In genomic region chr3:136084066-136084465, GRCm38 (mm10) we compare ENCODE assay signal across 10 mouse cellular contexts.
DNase-seq lines count a peak whose midpoint lies in the region; ATAC-seq and TF ChIP-seq lines count a peak whose summit lies in the region.
"Had no signal": no experiment of that assay in that cellular context is flagged by ENCODE, and none has a peak within 500 bp of the region (broad histone marks: within the 10 kb centered on the region; RNA-seq: fewer than 3 reads in every experiment).

No protein-coding gene starts in this region.

- H3K9ac ChIP-seq in kidney, postnatal 0 days (ENCODE audit: low read depth, low read length): no peak overlapping the region
- H3K9ac ChIP-seq: liver, postnatal 0 days had no signal

- no peaks in the 10 kb centered on the region for H3K9me3 ChIP-seq in kidney, postnatal 0 days (replicated peaks; ENCODE audit: low read length)

- no peak for ATAC-seq in kidney, postnatal 0 days (replicated peaks; ENCODE audit: low FRiP score, low read depth)
- ATAC-seq: hindbrain, postnatal 0 days; liver, postnatal 0 days had no signal

- WGBS in kidney, postnatal 0 days: 30% methylated on average over 5 of the region's 5 CpGs
- WGBS in thymus, adult 2 months: 79% methylated on average over 5 of the region's 5 CpGs

- H3K4me2 ChIP-seq in kidney, postnatal 0 days (ENCODE audit: low read length): no peak overlapping the region

- no peaks in the 10 kb centered on the region for H3K4me1 ChIP-seq in kidney, postnatal 0 days (replicated peaks; ENCODE audit: insufficient read depth, low read length)
- H3K4me1 ChIP-seq in thymus, adult 2 months (replicated peaks; ENCODE audit: control insufficient read depth, insufficient read depth, low read length): 0 out of 2 replicates have a peak, but pooled peaks cover 2% of the 10 kb centered on the region

- H3K27ac ChIP-seq in kidney, postnatal 0 days: no peak overlapping the region
- H3K27ac ChIP-seq in thymus, adult 2 months (ENCODE audit: control insufficient read depth, insufficient read depth, low read length): no peak overlapping the region
- H3K27ac ChIP-seq: hindbrain, postnatal 0 days had no signal

- H3K4me3 ChIP-seq in kidney, postnatal 0 days (replicated peaks; ENCODE audit: low read depth, low read length): no peak overlapping the region
- H3K4me3 ChIP-seq in thymus, adult 2 months (ENCODE audit: control insufficient read depth, insufficient read depth, low read length): no peak overlapping the region

- peak; percentile 2 to 5 for DNase-seq in heart, postnatal 14 days
- no peak for DNase-seq in heart, postnatal 10 days
- peak; percentile 42 for DNase-seq in gastrocnemius, postnatal 14 days
- DNase-seq in kidney, postnatal 0 days (ENCODE audit: low spot score): peak; percentile 86
- peak; percentile 37 for DNase-seq in urinary bladder, adult 2 months (ENCODE audit: low spot score)
- no peak for DNase-seq in natural killer cell, adult 2 months (ENCODE audit: low spot score in 2 of 2)
- DNase-seq in left cerebral cortex, adult 18-20 months (ENCODE audit: low spot score in 2 of 2): no peak
- no peak for DNase-seq in thymus, adult 2 months
- DNase-seq: liver, postnatal 0 days had no signal

- H3K36me3 ChIP-seq in kidney, postnatal 0 days (ENCODE audit: insufficient read depth, low read length): no peaks in the 10 kb centered on the region
- H3K36me3 ChIP-seq in thymus, adult 2 months (ENCODE audit: control insufficient read depth, insufficient read depth, low read length): no peaks in the 10 kb centered on the region

- H3K27me3 ChIP-seq in kidney, postnatal 0 days (ENCODE audit: insufficient read depth, low read length): no peaks in the 10 kb centered on the region
- H3K27me3 ChIP-seq in thymus, adult 2 months (ENCODE audit: control insufficient read depth, insufficient read depth, low read length): no peaks in the 10 kb centered on the region

- intact Hi-C loops in heart, postnatal 14 days (cut with DNase I): no loop called here
- intact Hi-C loops in heart, postnatal 10 days (cut with DNase I): no loop called here
- intact Hi-C loops in gastrocnemius, postnatal 14 days (cut with DNase I; ENCODE audit: low total_unique reads): no loop called here

- TF ChIP-seq CTCF in kidney, postnatal 0 days (IDR thresholded peaks at IDR 0.05; ENCODE audit: low read depth): no peak
- no peak for TF ChIP-seq CTCF in thymus, adult 2 months (IDR thresholded peaks at IDR 0.05; ENCODE audit: borderline replicate concordance, control insufficient read depth, extremely low read depth, insufficient read depth, low read length, poor library complexity)

- TF ChIP-seq POLR2A in thymus, adult 2 months (IDR thresholded peaks at IDR 0.05; ENCODE audit: control insufficient read depth, extremely low read depth, insufficient read depth, low read length, poor library complexity): no peak

Comparison
In these comparisons a context has a peak if more than half of its experiments do, and no peak if none do; other contexts are left out.
1. DNase-seq: peak in heart, postnatal 14 days (2 of 2), gastrocnemius, postnatal 14 days (single experiment), kidney, postnatal 0 days (single experiment) and urinary bladder, adult 2 months (single experiment); none in heart, postnatal 10 days (0 of 2), natural killer cell, adult 2 months (0 of 2), left cerebral cortex, adult 18-20 months (0 of 2) and thymus, adult 2 months (single experiment).